Mouse (Mus musculus) liver, adult 2 months (tissue): ENCODE measurements around the gene Dpp6.
A peak's percentile ranks its signal among the peaks of the same experiment; 100 is the strongest.

Source experiments
- CTCF ChIP-seq: fragments of 200-500 bp; IDR thresholded peaks from 2 replicates; pipeline ENCODE4 v1.5.1; 2011; ENCODE audit warnings: low read depth, low read length, control low read depth
- POLR2A ChIP-seq: fragments of 200-500 bp; IDR thresholded peaks from 2 replicates; pipeline ENCODE4 v1.6.1; 2011; ENCODE audit warnings: low read length, control low read depth; ENCODE audit not compliant: insufficient read depth; ENCODE audit errors: extremely low read depth

DNA sequence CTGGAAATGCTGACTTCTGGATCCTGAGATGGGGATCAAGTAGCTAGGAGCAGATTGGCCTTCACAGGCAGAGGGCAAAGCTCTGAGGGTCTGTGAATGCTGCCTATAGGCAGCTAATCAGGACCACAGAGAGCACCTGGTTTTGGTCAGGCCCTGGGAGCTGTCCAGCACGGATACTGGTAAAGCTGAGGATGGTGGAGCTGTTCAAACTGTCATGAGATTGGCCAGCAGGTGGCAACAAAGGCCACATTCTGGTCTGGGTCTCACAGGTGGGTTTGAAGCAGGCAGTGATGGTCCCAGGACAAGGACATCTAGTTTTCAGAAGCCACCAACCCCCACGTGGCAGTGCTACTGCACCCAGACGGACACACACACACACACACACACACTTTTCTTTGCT is 920.2 kb downstream of the Dpp6 start:
- TF ChIP-seq CTCF, result peak; percentile 36; the same call in 1 of the 2 replicates
- no peak for TF ChIP-seq POLR2A
